Mouse (Mus musculus) intestine, embryonic 16.5 days (tissue): ENCODE results near the gene Garnl3. TPM values are rescaled to one million over a fixed set of nuclear protein-coding genes. Genes with fewer than 3 reads are reported as not detected.
"Not testable (repeated sequence)": the region's sequence is repeated elsewhere in the genome, so short reads cannot be mapped to it uniquely, and the experiment has no call there.

Experiments used
- ATAC-seq: fragments of 200-750 bp; cut with Nextera tagmentation; 2 replicates; pipeline ENCODE4 v1.8.0; 2017; ENCODE audit warnings: moderate TSS enrichment, moderate library complexity
- H3K27ac ChIP-seq: fragments of 300-500 bp; sonication (generic); 2 replicates; pipeline ENCODE4 v1.5.1; 2014; ENCODE audit warnings: mild to moderate bottlenecking, low read length
- H3K27me3 ChIP-seq: fragments of 300-500 bp; sonication (generic); replicated peaks from 2 replicates; pipeline ENCODE4 v1.6.1; 2014; ENCODE audit warnings: low read length, control low read depth, mixed read lengths; ENCODE audit not compliant: control insufficient read depth, insufficient read depth
- H3K36me3 ChIP-seq: fragments of 300-500 bp; sonication (generic); 2 replicates; pipeline ENCODE4 v1.6.1; 2014; ENCODE audit warnings: low read length, control low read depth; ENCODE audit not compliant: control insufficient read depth, insufficient read depth
- H3K4me1 ChIP-seq: fragments of 300-500 bp; sonication (generic); 2 replicates; pipeline ENCODE4 v1.6.1; 2014; ENCODE audit warnings: low read length, control low read depth, mixed read lengths; ENCODE audit not compliant: control insufficient read depth, insufficient read depth
- H3K4me2 ChIP-seq: fragments of 300-500 bp; sonication (generic); 2 replicates; pipeline ENCODE4 v1.6.1; 2014; ENCODE audit warnings: low read depth, low read length, control low read depth
- H3K4me3 ChIP-seq: fragments of 300-500 bp; sonication (generic); 2 replicates; pipeline ENCODE4 v1.5.1; 2014; ENCODE audit warnings: mild to moderate bottlenecking, low read length
- H3K9ac ChIP-seq: fragments of 300-500 bp; sonication (generic); 2 replicates; pipeline ENCODE4 v1.6.1; 2014; ENCODE audit warnings: low read depth, low read length
- H3K9me3 ChIP-seq: fragments of 300-500 bp; sonication (generic); 2 replicates; pipeline ENCODE4 v1.6.1; 2016; ENCODE audit warnings: low read length, control low read depth; ENCODE audit not compliant: control insufficient read depth
- WGBS: fragments of 180-500 bp; shearing (Covaris S2); extraction: QIAGEN DNeasy Blood & Tissue Kit; methylation state at CpG from one replicate; pipeline ENCODE4 v1.1.7; 2014; 5-methylcytosine and 5-hydroxymethylcytosine counted together
- polyA plus RNA-seq: library from polyadenylated mRNA; unstranded; fragments of >200 nt; fragmentation: Nextera tagmentation; extraction: Ambion mirVana; gene quantifications from 2 replicates; pipeline ENCODE4 v1.2.1, GENCODE M21; 2015

Gene Garnl3
- polyA plus RNA-seq, 1 experiment from 2014 or later = 10.2 TPM

GRCm38 (mm10) chr2:33100536-33100935 lies 30.9 kb downstream of the Garnl3 start:
- Histone ChIP-seq H3K4me2 (no peak overlapping the region), H3K4me3 (no peak overlapping the region), H3K27me3 (no peaks in the 10 kb centered on the region), H3K9me3 (no peaks in the 10 kb centered on the region), H3K27ac (no peak overlapping the region), H3K9ac (no peak overlapping the region), H3K36me3 (no peaks in the 10 kb centered on the region), H3K4me1 (no peaks in the 10 kb centered on the region)
- ATAC-seq = no peak
- 83% methylated on average over 8 of the region's 8 CpGs for WGBS

- not testable (repeated sequence) for H3K9me3 ChIP-seq, H3K4me2 ChIP-seq, H3K27ac ChIP-seq, H3K27me3 ChIP-seq, H3K9ac ChIP-seq, H3K4me3 ChIP-seq, ATAC-seq, H3K36me3 ChIP-seq, H3K4me1 ChIP-seq
- 86% methylated on average over 12 of the region's 12 CpGs for WGBS
Measured at GRCm38 (mm10) chr2:33097326-33097725, 34.1 kb downstream of the Garnl3 start.

- H3K4me1 ChIP-seq = no peaks in the 10 kb centered on the region
- H3K9me3 ChIP-seq = no peaks in the 10 kb centered on the region
- H3K36me3 ChIP-seq = no peaks in the 10 kb centered on the region
- H3K4me3 ChIP-seq = no peak overlapping the region
- H3K27ac ChIP-seq = no peak overlapping the region
- no peaks in the 10 kb centered on the region for H3K27me3 ChIP-seq
- H3K9ac ChIP-seq = no peak overlapping the region
- H3K4me2 ChIP-seq = no peak overlapping the region
- ATAC-seq = no peak
- WGBS = 69% methylated on average over 10 of the region's 10 CpGs
Measured at GRCm38 (mm10) chr2:33095221-33095671, 36.2 kb downstream of the Garnl3 start.

- H3K9me3 ChIP-seq = no peaks in the 10 kb centered on the region
- H3K4me2 ChIP-seq = no peak overlapping the region
- no peak overlapping the region for H3K27ac ChIP-seq
- H3K4me3 ChIP-seq = no peak overlapping the region
- H3K36me3 ChIP-seq = no peaks in the 10 kb centered on the region
- no peak overlapping the region for H3K9ac ChIP-seq
- H3K4me1 ChIP-seq = no peaks in the 10 kb centered on the region
- 81% methylated on average over 8 of the region's 8 CpGs for WGBS
- ATAC-seq = no peak
- H3K27me3 ChIP-seq = no peaks in the 10 kb centered on the region
Measured at GRCm38 (mm10) chr2:33090620-33091520, 40.6 kb downstream of the Garnl3 start.

- not testable (repeated sequence) for H3K9me3 ChIP-seq, H3K4me1 ChIP-seq, H3K36me3 ChIP-seq, H3K4me2 ChIP-seq, ATAC-seq, H3K4me3 ChIP-seq, H3K9ac ChIP-seq, H3K27ac ChIP-seq, H3K27me3 ChIP-seq
- 57% methylated on average over 1 of the region's 1 CpGs for WGBS
Measured at GRCm38 (mm10) chr2:33090033-33090400, 41.4 kb downstream of the Garnl3 start.

- Histone ChIP-seq H3K9me3 (no peaks in the 10 kb centered on the region), H3K27ac (no peak overlapping the region), H3K9ac (no peak overlapping the region), H3K36me3 (no peaks in the 10 kb centered on the region), H3K27me3 (no peaks in the 10 kb centered on the region), H3K4me1 (no peaks in the 10 kb centered on the region), H3K4me2 (no peak overlapping the region), H3K4me3 (no peak overlapping the region)
- no peak for ATAC-seq
- 80% methylated on average over 5 of the region's 5 CpGs for WGBS
Measured at GRCm38 (mm10) chr2:33089356-33090032, 42.0 kb downstream of the Garnl3 start.

- Histone ChIP-seq H3K27me3 (no peaks in the 10 kb centered on the region), H3K9ac (no peak overlapping the region), H3K4me3 (no peak overlapping the region), H3K36me3 (no peaks in the 10 kb centered on the region), H3K9me3 (no peaks in the 10 kb centered on the region), H3K4me1 (no peaks in the 10 kb centered on the region), H3K4me2 (no peak overlapping the region), H3K27ac (no peak overlapping the region)
- ATAC-seq = no peak
- WGBS = 76% methylated on average over 7 of the region's 7 CpGs
Measured at GRCm38 (mm10) chr2:33086671-33087363, 44.6 kb downstream of the Garnl3 start.

- no peaks in the 10 kb centered on the region for H3K27me3 ChIP-seq
- no peak overlapping the region for H3K9ac ChIP-seq
- ATAC-seq = no peak
- H3K27ac ChIP-seq = no peak overlapping the region
- H3K9me3 ChIP-seq = no peaks in the 10 kb centered on the region
- WGBS = 70% methylated on average over 7 of the region's 7 CpGs
- no peak overlapping the region for H3K4me2 ChIP-seq
- H3K36me3 ChIP-seq = no peaks in the 10 kb centered on the region
- no peaks in the 10 kb centered on the region for H3K4me1 ChIP-seq
- H3K4me3 ChIP-seq = no peak overlapping the region
Measured at GRCm38 (mm10) chr2:33086016-33086596, 45.3 kb downstream of the Garnl3 start.

- Histone ChIP-seq H3K4me1 (no peaks in the 10 kb centered on the region; the same call in 1 of the 2 replicates), H3K9ac (no peak overlapping the region), H3K36me3 (no peaks in the 10 kb centered on the region), H3K27ac (no peak overlapping the region), H3K9me3 (no peaks in the 10 kb centered on the region), H3K4me2 (no peak overlapping the region), H3K4me3 (no peak overlapping the region), H3K27me3 (no peaks in the 10 kb centered on the region)
- WGBS = 78% methylated on average over 3 of the region's 3 CpGs
- ATAC-seq = no peak
Measured at GRCm38 (mm10) chr2:33084221-33084620, 47.2 kb downstream of the Garnl3 start.
